8 mouse cellular contexts compared by ENCODE assay signal in the genomic region with DNA sequence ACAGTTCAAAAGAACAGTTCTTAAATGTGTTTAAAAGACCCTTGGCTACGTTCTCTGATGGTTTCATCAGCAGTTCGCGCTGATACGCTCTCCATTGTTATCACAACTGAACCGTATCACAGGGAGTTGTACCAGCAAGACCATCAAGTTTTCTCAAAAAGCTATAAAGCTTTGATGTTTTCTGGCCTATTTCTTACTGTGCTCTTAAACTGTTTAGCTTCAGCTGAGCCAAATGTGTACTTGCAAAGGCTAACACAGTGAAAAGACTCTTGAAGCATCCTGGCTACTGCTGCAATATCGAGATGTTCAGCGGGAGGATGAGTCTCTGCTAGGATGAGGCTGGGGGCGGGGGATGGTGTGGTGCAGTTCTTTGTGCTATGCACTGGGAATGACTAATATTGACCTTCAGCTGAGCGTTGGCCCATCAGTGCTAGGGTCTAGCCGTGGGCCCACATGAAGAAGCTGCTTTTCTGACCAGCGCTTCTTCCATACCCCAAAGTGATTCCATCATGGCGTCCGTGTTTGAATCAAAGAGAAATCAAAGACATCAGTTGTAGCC. TPM values are rescaled to one million over a fixed set of nuclear protein-coding genes. Genes with fewer than 3 reads are reported as not detected.
A peak's percentile ranks its signal among the peaks of the same experiment; 100 is the strongest.
DNase-seq lines count a peak whose midpoint lies in the region; ATAC-seq lines count a peak whose summit lies in the region.

No protein-coding gene starts in this region.

- no peaks in the 10 kb centered on the region for H3K36me3 ChIP-seq in embryonic facial prominence, embryonic 14.5 days (ENCODE audit: control insufficient read depth, insufficient read depth, low read length)
- no peaks in the 10 kb centered on the region for H3K36me3 ChIP-seq in hindbrain, embryonic 14.5 days (replicated peaks; ENCODE audit: control insufficient read depth, insufficient read depth)
- H3K36me3 ChIP-seq in neural tube, embryonic 13.5 days = no peaks in the 10 kb centered on the region

- 65% methylated on average over 13 of the region's 13 CpGs for WGBS in embryonic facial prominence, embryonic 14.5 days
- 46% methylated on average over 13 of the region's 13 CpGs for WGBS in hindbrain, embryonic 14.5 days
- WGBS in neural tube, embryonic 13.5 days = 54% methylated on average over 13 of the region's 13 CpGs

- no peaks in the 10 kb centered on the region; the same call in 1 of the 2 replicates for H3K27me3 ChIP-seq in embryonic facial prominence, embryonic 14.5 days (replicated peaks; ENCODE audit: control insufficient read depth, insufficient read depth, low read length)
- no peaks in the 10 kb centered on the region for H3K27me3 ChIP-seq in hindbrain, embryonic 14.5 days (ENCODE audit: control insufficient read depth, insufficient read depth, low read length)
- H3K27me3 ChIP-seq in neural tube, embryonic 13.5 days = peaks cover 5% of the 10 kb centered on the region; the same call in 1 of the 2 replicates

- H3K4me3 ChIP-seq in embryonic facial prominence, embryonic 14.5 days (ENCODE audit: low read depth, low read length) = peak overlapping the region; percentile 20
- H3K4me3 ChIP-seq in hindbrain, embryonic 14.5 days (replicated peaks; ENCODE audit: low read length) = peak overlapping the region; percentile 26
- H3K4me3 ChIP-seq in neural tube, embryonic 13.5 days = peak overlapping the region; percentile 21

- peak overlapping the region; percentile 54 for H3K4me2 ChIP-seq in embryonic facial prominence, embryonic 14.5 days (ENCODE audit: low read depth, low read length)
- peak overlapping the region; percentile 55 for H3K4me2 ChIP-seq in hindbrain, embryonic 14.5 days (replicated peaks)
- H3K4me2 ChIP-seq in neural tube, embryonic 13.5 days = peak overlapping the region; percentile 53

- H3K4me1 ChIP-seq in embryonic facial prominence, embryonic 14.5 days (ENCODE audit: control insufficient read depth, insufficient read depth, low read length) = peaks cover 6% of the 10 kb centered on the region
- H3K4me1 ChIP-seq in hindbrain, embryonic 14.5 days (replicated peaks; ENCODE audit: control insufficient read depth, insufficient read depth, low read length) = peaks cover 9% of the 10 kb centered on the region
- peaks cover 24% of the 10 kb centered on the region for H3K4me1 ChIP-seq in neural tube, embryonic 13.5 days (replicated peaks)

- DNase-seq in left cerebral cortex, postnatal 4 days = peak; percentile 14
- DNase-seq in left cerebral cortex, postnatal 10 days (ENCODE audit: extremely low spot score in 1 of 2, low spot score in 2 of 2) = no peak
- no peak for DNase-seq in embryonic facial prominence, embryonic 14.5 days (ENCODE audit: low spot score)
- no peak for DNase-seq in hindbrain, embryonic 14.5 days (ENCODE audit: low spot score)
- DNase-seq in layer of hippocampus, adult 8-10 months (ENCODE audit: low spot score in 2 of 2) = no peak
- DNase-seq in urinary bladder, postnatal 14 days (ENCODE audit: low spot score) = no peak

- H3K9me3 ChIP-seq in embryonic facial prominence, embryonic 14.5 days (ENCODE audit: control insufficient read depth, low read length) = no peaks in the 10 kb centered on the region
- no peaks in the 10 kb centered on the region for H3K9me3 ChIP-seq in hindbrain, embryonic 14.5 days (ENCODE audit: control insufficient read depth, low read length)
- H3K9me3 ChIP-seq in neural tube, embryonic 13.5 days = no peaks in the 10 kb centered on the region

- ATAC-seq in embryonic facial prominence, embryonic 14.5 days (ENCODE audit: low read depth) = no peak
- no peak for ATAC-seq in hindbrain, embryonic 14.5 days (ENCODE audit: low FRiP score)
- peak; percentile 21; the same call in 1 of the 2 replicates for ATAC-seq in neural tube, embryonic 13.5 days (ENCODE audit: low read depth)
- no peak for ATAC-seq in CD4-positive, CD25-positive, alpha-beta regulatory T cell, adult 4 months

- H3K27ac ChIP-seq in embryonic facial prominence, embryonic 14.5 days (replicated peaks; ENCODE audit: low read depth, low read length) = no peak overlapping the region
- peak overlapping the region; percentile 32; the same call in 1 of the 2 replicates for H3K27ac ChIP-seq in hindbrain, embryonic 14.5 days
- 0 out of 2 replicates have a peak overlapping the region, but pooled peaks have one; percentile 25 for H3K27ac ChIP-seq in neural tube, embryonic 13.5 days (replicated peaks)

- intact Hi-C loops in left cerebral cortex, postnatal 4 days (cut with DNase I) = no loop called here
- intact Hi-C loops in left cerebral cortex, postnatal 10 days (cut with DNase I) = loop anchor here (5.0 kb wide), 1 partner anchor 429 kb away; no protein-coding TSS in a partner anchor

- peak overlapping the region; percentile 43; the same call in 1 of the 2 replicates for H3K9ac ChIP-seq in embryonic facial prominence, embryonic 14.5 days (ENCODE audit: low read depth, low read length)
- peak overlapping the region; percentile 41 for H3K9ac ChIP-seq in hindbrain, embryonic 14.5 days
- peak overlapping the region; percentile 38 for H3K9ac ChIP-seq in neural tube, embryonic 13.5 days

RNA-seq across cellular contexts. Expression of gene Dctd, which starts 0.7 kb away (rescaled TPM):
- 10 to 100 TPM; 17.0 to 22.6 TPM for total RNA-seq in left cerebral cortex, postnatal 4 days (2021)
- total RNA-seq in left cerebral cortex, postnatal 10 days (2021) = 1 to 10 TPM; 8.7 to 9.7 TPM
- polyA plus RNA-seq in embryonic facial prominence, embryonic 14.5 days (2014; fragmentation: Nextera tagmentation; extraction: Ambion mirVana) = 28.2 and 30.4 TPM in 2 replicates
- polyA plus RNA-seq in hindbrain, embryonic 14.5 days (2014; fragmentation: Nextera tagmentation; extraction: Ambion mirVana) = 11.8 and 12.3 TPM in 2 replicates
- 10.4 and 10.6 TPM in 2 replicates for polyA plus RNA-seq in neural tube, embryonic 13.5 days (2015; fragmentation: Nextera tagmentation; extraction: Ambion mirVana)
- polyA plus RNA-seq in CD4-positive, CD25-positive, alpha-beta regulatory T cell, adult 4 months (2017; shearing (Covaris generic)) = 1 to 10 TPM; 5.6 to 9.5 TPM
- 1 to 10 TPM; 6.3 to 7.7 (median 7.1) TPM for total RNA-seq in layer of hippocampus, adult 8-10 months (2022)
